Mouse (Mus musculus) heart, embryonic 15.5 days (tissue): ENCODE results near the gene Vwc2l. TPM values are rescaled to one million over a fixed set of nuclear protein-coding genes. Genes with fewer than 3 reads are reported as not detected.

Experiments used
- ATAC-seq: fragments of 200-750 bp; cut with Nextera tagmentation; replicated peaks from 2 replicates; pipeline ENCODE4 v1.8.0; 2017; ENCODE audit warnings: low read depth, moderate TSS enrichment; ENCODE audit not compliant: insufficient number of reproducible peaks, insufficient read depth, low FRiP score
- H3K27ac ChIP-seq: fragments of 300-500 bp; sonication (generic); 2 replicates; pipeline ENCODE4 v1.5.1; 2015; ENCODE audit warnings: mild to moderate bottlenecking, inconsistent platforms
- H3K27me3 ChIP-seq: fragments of 300-500 bp; sonication (generic); 2 replicates; pipeline ENCODE4 v1.6.1; 2015; ENCODE audit warnings: inconsistent platforms
- H3K36me3 ChIP-seq: fragments of 300-500 bp; sonication (generic); 2 replicates; pipeline ENCODE4 v1.6.1; 2015; ENCODE audit warnings: mild to moderate bottlenecking, inconsistent platforms
- H3K4me1 ChIP-seq: fragments of 300-500 bp; sonication (generic); replicated peaks from 2 replicates; pipeline ENCODE4 v1.6.1; 2015; ENCODE audit warnings: inconsistent platforms
- H3K4me2 ChIP-seq: fragments of 300-500 bp; sonication (generic); 2 replicates; pipeline ENCODE4 v1.6.1; 2015; ENCODE audit warnings: inconsistent platforms, mild to moderate bottlenecking, moderate library complexity
- H3K4me3 ChIP-seq: fragments of 300-500 bp; sonication (generic); 2 replicates; pipeline ENCODE4 v1.5.1; 2015; ENCODE audit warnings: mild to moderate bottlenecking, inconsistent platforms
- H3K9ac ChIP-seq: fragments of 300-500 bp; sonication (generic); 2 replicates; pipeline ENCODE4 v1.6.1; 2015; ENCODE audit warnings: mild to moderate bottlenecking, inconsistent platforms
- H3K9me3 ChIP-seq: fragments of 300-500 bp; sonication (generic); replicated peaks from 2 replicates; pipeline ENCODE4 v1.6.1; 2016; ENCODE audit warnings: inconsistent platforms
- WGBS: fragments of 180-500 bp; shearing (Covaris S2); methylation state at CpG from one replicate; pipeline ENCODE4 v1.1.7; 2015; ENCODE audit warnings: mixed read lengths; 5-methylcytosine and 5-hydroxymethylcytosine counted together
- polyA plus RNA-seq: library from polyadenylated mRNA; unstranded; fragments of >200 nt; fragmentation: Nextera tagmentation; extraction: Ambion mirVana; gene quantifications from 2 replicates; pipeline ENCODE4 v1.2.1, GENCODE M21; 2015

The Vwc2l gene
- 0.18 TPM in 1 of 2 replicates, not detected in the other for polyA plus RNA-seq

- Histone ChIP-seq H3K27ac (no peak within 1 kb of the TSS), H3K9ac (no peak within 1 kb of the TSS), H3K27me3 (no peaks in the 10 kb centered on the region), H3K4me3 (no peak within 1 kb of the TSS), H3K36me3 (no peaks in the 10 kb centered on the region), H3K4me2 (no peak within 1 kb of the TSS), H3K9me3 (no peaks in the 10 kb centered on the region), H3K4me1 (no peaks in the 10 kb centered on the region)
- WGBS = 8% methylated on average over 13 of the region's 13 CpGs
- no peak for ATAC-seq
These were observed at the start of gene Vwc2l for GRCm38 (mm10) chr1:70725655-70726066. Vwc2l (plus strand) TSS chr1:70725715.

GRCm38 (mm10) chr1:70692529-70692928 is 33.0 kb upstream of the Vwc2l start:
- no peaks in the 10 kb centered on the region for H3K27me3 ChIP-seq
- no peak overlapping the region for H3K4me2 ChIP-seq
- no peaks in the 10 kb centered on the region for H3K36me3 ChIP-seq
- 74% methylated on average over 2 of the region's 2 CpGs for WGBS
- no peak overlapping the region for H3K9ac ChIP-seq
- H3K27ac ChIP-seq = no peak overlapping the region
- H3K4me1 ChIP-seq = no peaks in the 10 kb centered on the region
- no peaks in the 10 kb centered on the region for H3K9me3 ChIP-seq
- no peak for ATAC-seq
- H3K4me3 ChIP-seq = no peak overlapping the region

DNA sequence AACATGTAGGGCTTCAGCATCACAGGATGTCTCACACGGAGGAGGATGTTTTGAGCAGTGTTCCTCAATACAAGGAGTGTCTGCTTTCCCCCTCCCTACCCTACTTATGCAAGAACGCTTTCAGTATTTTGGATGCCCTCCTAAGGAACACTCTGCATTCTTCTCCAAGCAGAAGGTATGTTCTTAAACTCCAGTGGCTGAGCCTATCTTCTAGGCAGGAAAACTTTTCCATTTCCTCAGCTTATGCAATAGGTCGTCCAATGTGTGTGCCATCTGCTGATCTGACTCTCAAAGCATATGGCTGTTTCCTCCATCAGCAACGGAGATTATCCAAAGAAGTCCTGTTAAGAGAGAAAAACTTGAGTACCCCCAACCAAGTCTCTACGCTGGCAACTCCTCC is 25.2 kb upstream of the Vwc2l start:
- H3K27ac ChIP-seq = no peak overlapping the region
- 0 out of 2 replicates have a peak, but pooled peaks cover 2% of the 10 kb centered on the region for H3K4me1 ChIP-seq
- H3K4me3 ChIP-seq = no peak overlapping the region
- H3K4me2 ChIP-seq = no peak overlapping the region
- no peak overlapping the region for H3K9ac ChIP-seq
- no peaks in the 10 kb centered on the region for H3K36me3 ChIP-seq
- WGBS = 81% methylated on average over 5 of the region's 5 CpGs
- no peak for ATAC-seq
- H3K9me3 ChIP-seq = no peaks in the 10 kb centered on the region
- H3K27me3 ChIP-seq = no peaks in the 10 kb centered on the region

DNA sequence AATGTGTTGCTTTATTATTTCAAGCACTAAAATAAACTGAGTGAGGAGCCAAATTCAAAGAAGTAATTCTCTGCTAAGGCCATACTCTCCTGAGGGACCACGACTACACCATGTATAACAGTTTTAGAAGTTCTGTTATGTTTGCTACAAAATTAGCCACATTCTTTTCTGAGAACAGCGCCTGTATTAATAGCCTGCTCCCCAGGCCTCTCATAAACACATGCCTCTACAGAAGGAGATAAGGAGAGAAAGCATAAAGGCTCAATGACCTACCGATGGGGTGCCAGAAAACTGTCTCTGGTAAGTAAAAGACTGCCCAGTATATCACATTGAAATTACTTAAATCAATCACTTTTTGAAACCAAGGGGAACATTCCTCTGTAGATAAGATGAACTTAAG is 21.6 kb upstream of the Vwc2l start:
- Histone ChIP-seq H3K27ac (peak overlapping the region; percentile 52), H3K4me3 (no peak overlapping the region), H3K36me3 (no peaks in the 10 kb centered on the region), H3K4me1 (0 out of 2 replicates have a peak, but pooled peaks cover 2% of the 10 kb centered on the region), H3K9ac (no peak overlapping the region), H3K4me2 (no peak overlapping the region), H3K27me3 (no peaks in the 10 kb centered on the region), H3K9me3 (no peaks in the 10 kb centered on the region)
- ATAC-seq = 0 out of 2 replicates have a peak, but pooled peaks have one; percentile 50
- WGBS = 26% methylated on average over 3 of the region's 3 CpGs

DNA sequence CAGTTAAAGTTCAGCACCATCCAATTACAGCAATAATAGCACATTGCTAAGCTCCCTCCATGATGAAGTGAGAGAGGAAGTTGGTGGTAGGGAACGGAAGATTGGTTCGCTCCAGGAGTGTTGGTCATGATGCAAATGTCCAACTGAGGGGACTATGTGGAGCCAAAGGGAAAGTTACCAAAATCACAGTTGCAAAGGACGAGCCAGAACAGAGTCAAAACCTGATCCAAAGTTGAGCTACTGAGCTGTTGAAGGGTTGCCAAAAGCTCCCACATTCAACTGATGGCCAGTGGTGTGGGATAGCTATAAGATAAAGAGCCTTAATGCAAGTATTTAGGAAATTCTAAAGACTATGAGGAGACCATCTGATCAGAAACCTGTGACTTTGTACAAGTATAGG is 19.7 kb upstream of the Vwc2l start:
- no peak for ATAC-seq
- H3K4me2 ChIP-seq = no peak overlapping the region
- H3K27ac ChIP-seq = no peak overlapping the region
- no peaks in the 10 kb centered on the region for H3K9me3 ChIP-seq
- 0 out of 2 replicates have a peak, but pooled peaks cover 2% of the 10 kb centered on the region for H3K4me1 ChIP-seq
- H3K4me3 ChIP-seq = no peak overlapping the region
- H3K9ac ChIP-seq = no peak overlapping the region
- H3K36me3 ChIP-seq = no peaks in the 10 kb centered on the region
- 70% methylated on average over 3 of the region's 3 CpGs for WGBS
- H3K27me3 ChIP-seq = no peaks in the 10 kb centered on the region

DNA sequence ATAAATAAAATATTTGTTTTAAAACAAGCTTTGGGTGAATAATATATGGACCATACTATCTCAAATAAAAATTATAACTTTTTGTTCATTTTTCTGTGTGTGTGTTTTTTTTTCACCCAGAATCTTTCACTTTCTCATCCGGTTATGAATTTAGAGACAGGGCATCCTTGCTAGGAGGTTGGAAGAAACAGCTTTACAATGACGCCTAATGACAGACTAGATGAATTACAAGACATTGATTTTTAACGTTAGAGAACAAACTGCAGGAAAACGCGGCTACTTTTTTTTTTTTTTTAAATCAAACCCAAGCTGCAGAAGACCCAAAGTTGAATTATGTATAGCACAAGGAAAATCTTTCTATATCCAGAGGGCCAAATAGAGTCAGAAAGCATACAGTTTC is 470 bp upstream of the Vwc2l start:
- no peak overlapping the region for H3K4me3 ChIP-seq
- H3K4me1 ChIP-seq = no peaks in the 10 kb centered on the region
- no peak for ATAC-seq
- H3K36me3 ChIP-seq = no peaks in the 10 kb centered on the region
- WGBS = 66% methylated on average over 5 of the region's 5 CpGs
- H3K9ac ChIP-seq = no peak overlapping the region
- no peak overlapping the region for H3K27ac ChIP-seq
- no peak overlapping the region for H3K4me2 ChIP-seq
- no peaks in the 10 kb centered on the region for H3K27me3 ChIP-seq
- no peaks in the 10 kb centered on the region for H3K9me3 ChIP-seq

- no peaks in the 10 kb centered on the region for H3K27me3 ChIP-seq
- no peak for ATAC-seq
- H3K9me3 ChIP-seq = no peaks in the 10 kb centered on the region
- no peaks in the 10 kb centered on the region for H3K4me1 ChIP-seq
- no peak overlapping the region for H3K4me2 ChIP-seq
- H3K36me3 ChIP-seq = no peaks in the 10 kb centered on the region
- no peak overlapping the region for H3K27ac ChIP-seq
- H3K4me3 ChIP-seq = no peak overlapping the region
- H3K9ac ChIP-seq = no peak overlapping the region
These were observed 61.6 kb downstream of the Vwc2l start for GRCm38 (mm10) chr1:70787146-70787545.

DNA sequence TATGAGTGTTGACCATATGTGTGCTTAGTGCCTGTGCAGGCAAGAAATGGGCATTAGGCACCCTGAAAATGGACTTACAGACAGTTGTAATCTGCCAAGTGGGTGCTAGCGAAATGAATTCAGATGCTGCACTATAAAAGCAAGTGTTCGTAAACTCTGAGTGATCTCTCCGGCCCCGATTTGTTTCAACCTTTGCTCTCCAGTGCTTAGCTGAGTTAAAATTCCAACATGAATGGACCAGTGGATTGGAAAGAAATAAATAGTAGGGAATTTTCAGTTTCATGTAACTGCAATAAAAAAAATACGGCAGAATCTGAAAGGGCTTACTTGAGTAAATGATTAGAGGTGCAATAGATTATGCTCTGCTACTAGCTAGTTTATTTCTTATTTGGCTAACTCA is 66.1 kb downstream of the Vwc2l start:
- H3K9me3 ChIP-seq = no peaks in the 10 kb centered on the region
- no peak overlapping the region for H3K27ac ChIP-seq
- no peaks in the 10 kb centered on the region for H3K4me1 ChIP-seq
- H3K36me3 ChIP-seq = no peaks in the 10 kb centered on the region
- no peak overlapping the region for H3K4me3 ChIP-seq
- H3K27me3 ChIP-seq = no peaks in the 10 kb centered on the region
- H3K9ac ChIP-seq = no peak overlapping the region
- no peak for ATAC-seq
- 90% methylated on average over 5 of the region's 5 CpGs for WGBS
- H3K4me2 ChIP-seq = no peak overlapping the region

- Histone ChIP-seq H3K4me2 (no peak overlapping the region), H3K36me3 (no peaks in the 10 kb centered on the region), H3K4me1 (no peaks in the 10 kb centered on the region), H3K9ac (no peak overlapping the region), H3K27me3 (no peaks in the 10 kb centered on the region), H3K27ac (no peak overlapping the region), H3K4me3 (no peak overlapping the region), H3K9me3 (no peaks in the 10 kb centered on the region)
- no peak for ATAC-seq
- WGBS = 79% methylated on average over 4 of the region's 4 CpGs
These were observed 69.6 kb downstream of the Vwc2l start for GRCm38 (mm10) chr1:70795094-70795493.

GRCm38 (mm10) chr1:70803401-70803800 is 77.9 kb downstream of the Vwc2l start:
- no peak overlapping the region for H3K4me2 ChIP-seq
- ATAC-seq = no peak

GRCm38 (mm10) chr1:70823111-70823510 is 97.6 kb downstream of the Vwc2l start:
- 40% methylated on average over 2 of the region's 2 CpGs for WGBS
- Histone ChIP-seq H3K36me3 (no peaks in the 10 kb centered on the region), H3K9me3 (no peaks in the 10 kb centered on the region), H3K4me1 (no peaks in the 10 kb centered on the region), H3K4me3 (no peak overlapping the region), H3K27ac (no peak overlapping the region), H3K4me2 (no peak overlapping the region), H3K27me3 (no peaks in the 10 kb centered on the region), H3K9ac (no peak overlapping the region)
- no peak for ATAC-seq

More at GRCm38 (mm10) chr1:70803401-70803800, 77.9 kb downstream of the Vwc2l start:
- H3K36me3 ChIP-seq = no peaks in the 10 kb centered on the region
- no peak overlapping the region for H3K27ac ChIP-seq
- H3K27me3 ChIP-seq = no peaks in the 10 kb centered on the region
- H3K4me1 ChIP-seq = peaks cover 7% of the 10 kb centered on the region; the same call in 1 of the 2 replicates
- 50% methylated on average over 3 of the region's 3 CpGs for WGBS
- H3K4me3 ChIP-seq = no peak overlapping the region
- H3K9ac ChIP-seq = no peak overlapping the region
- H3K9me3 ChIP-seq = no peaks in the 10 kb centered on the region

DNA sequence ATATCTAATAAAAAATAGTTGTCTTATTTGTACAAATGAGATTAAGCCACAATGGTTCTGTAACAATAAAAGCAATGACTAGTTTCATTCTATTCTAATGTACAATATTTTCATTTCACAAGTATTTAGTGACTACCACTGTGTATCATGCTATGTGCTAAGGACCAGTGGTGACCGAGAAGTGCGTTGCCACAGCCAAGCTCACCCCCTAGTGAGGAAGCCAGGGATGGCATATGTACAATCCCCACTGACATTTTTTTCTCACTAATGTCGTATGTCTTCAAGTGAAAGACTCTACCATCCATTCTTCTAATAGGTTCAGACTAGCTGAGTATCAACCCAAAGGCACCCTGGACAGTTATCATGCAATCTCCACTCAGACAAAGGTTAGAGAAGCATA is 107.7 kb downstream of the Vwc2l start:
- no peaks in the 10 kb centered on the region for H3K36me3 ChIP-seq
- no peak overlapping the region for H3K9ac ChIP-seq
- no peak overlapping the region for H3K4me3 ChIP-seq
- H3K9me3 ChIP-seq = no peaks in the 10 kb centered on the region
- no peak for ATAC-seq
- WGBS = 62% methylated on average over 3 of the region's 3 CpGs
- H3K4me1 ChIP-seq = no peaks in the 10 kb centered on the region
- H3K4me2 ChIP-seq = no peak overlapping the region
- H3K27me3 ChIP-seq = no peaks in the 10 kb centered on the region
- H3K27ac ChIP-seq = no peak overlapping the region
